Mouse (Mus musculus): ENCODE results near the gene Sp7. TPM values are rescaled to one million over a fixed set of nuclear protein-coding genes. Genes with fewer than 3 reads are reported as not detected.

Gene Sp7
- total RNA-seq, 2 experiments from 2014 or later: not detected

DNA sequence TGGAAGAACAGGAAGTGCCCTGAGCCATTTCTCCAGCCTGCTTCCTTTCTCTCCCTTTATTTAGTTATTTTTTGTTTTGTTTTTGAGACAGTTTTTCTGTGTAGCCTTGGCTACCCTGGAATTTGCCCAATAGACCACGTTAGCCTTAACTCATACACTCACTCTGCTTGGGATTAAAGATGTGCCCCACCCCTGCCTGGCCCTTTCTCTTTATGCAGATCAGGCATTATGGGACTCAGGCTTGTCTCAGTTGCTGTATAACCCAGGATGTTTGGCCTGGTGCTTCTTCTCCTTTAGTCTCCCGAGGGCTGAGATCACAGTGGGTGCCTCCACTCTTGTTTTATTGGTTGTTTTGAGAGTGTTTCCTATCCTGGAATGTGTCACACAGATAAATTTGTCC lies 25.5 kb upstream of the Sp7 start:
- no peak for ATAC-seq (replicated peaks; ENCODE audit: low FRiP score, poor library complexity, severe bottlenecking)

- peak; percentile 26; the same call in 1 of the 2 replicates for ATAC-seq (replicated peaks; ENCODE audit: low FRiP score, poor library complexity, severe bottlenecking)
These were observed 22.0 kb upstream of the Sp7 start for GRCm38 (mm10) chr15:102388942-102389341.

GRCm38 (mm10) chr15:102386640-102387039 lies 19.7 kb upstream of the Sp7 start:
- ATAC-seq (replicated peaks; ENCODE audit: low FRiP score, poor library complexity, severe bottlenecking): peak; percentile 77; the same call in 1 of the 2 replicates

- no peak for ATAC-seq (replicated peaks; ENCODE audit: low FRiP score, poor library complexity, severe bottlenecking)
These were observed 16.7 kb upstream of the Sp7 start for GRCm38 (mm10) chr15:102383671-102384070.

GRCm38 (mm10) chr15:102381575-102381974 lies 14.6 kb upstream of the Sp7 start:
- ATAC-seq (replicated peaks; ENCODE audit: low FRiP score, poor library complexity, severe bottlenecking): peak; percentile 69

DNA sequence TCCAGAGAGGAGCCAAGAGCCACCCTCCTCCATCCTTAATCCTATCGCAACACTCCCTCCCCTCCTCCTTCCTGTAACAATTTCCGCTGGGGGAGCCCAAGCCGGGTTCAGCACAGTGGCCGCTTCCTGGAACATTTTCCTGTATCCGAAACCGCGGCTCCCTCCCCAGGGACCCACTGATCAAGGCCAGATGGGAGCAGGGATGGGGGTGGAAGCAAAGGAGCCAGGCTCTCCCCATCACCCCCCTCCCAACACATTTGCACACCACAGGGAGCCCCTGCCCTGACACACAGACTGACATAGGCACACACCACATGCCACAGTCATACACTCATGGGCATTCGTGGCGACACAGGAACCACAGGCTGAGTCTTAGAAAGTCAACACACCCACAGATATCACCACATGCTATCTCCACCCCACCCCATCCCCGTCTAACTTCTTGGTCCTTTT lies 10.9 kb upstream of the Sp7 start:
- ATAC-seq (replicated peaks; ENCODE audit: low FRiP score, poor library complexity, severe bottlenecking): 0 out of 2 replicates have a peak, but pooled peaks have one; percentile 16

- peak; percentile 84 for ATAC-seq (replicated peaks; ENCODE audit: low FRiP score, poor library complexity, severe bottlenecking)
These were observed 10.2 kb upstream of the Sp7 start for GRCm38 (mm10) chr15:102377163-102377543.

DNA sequence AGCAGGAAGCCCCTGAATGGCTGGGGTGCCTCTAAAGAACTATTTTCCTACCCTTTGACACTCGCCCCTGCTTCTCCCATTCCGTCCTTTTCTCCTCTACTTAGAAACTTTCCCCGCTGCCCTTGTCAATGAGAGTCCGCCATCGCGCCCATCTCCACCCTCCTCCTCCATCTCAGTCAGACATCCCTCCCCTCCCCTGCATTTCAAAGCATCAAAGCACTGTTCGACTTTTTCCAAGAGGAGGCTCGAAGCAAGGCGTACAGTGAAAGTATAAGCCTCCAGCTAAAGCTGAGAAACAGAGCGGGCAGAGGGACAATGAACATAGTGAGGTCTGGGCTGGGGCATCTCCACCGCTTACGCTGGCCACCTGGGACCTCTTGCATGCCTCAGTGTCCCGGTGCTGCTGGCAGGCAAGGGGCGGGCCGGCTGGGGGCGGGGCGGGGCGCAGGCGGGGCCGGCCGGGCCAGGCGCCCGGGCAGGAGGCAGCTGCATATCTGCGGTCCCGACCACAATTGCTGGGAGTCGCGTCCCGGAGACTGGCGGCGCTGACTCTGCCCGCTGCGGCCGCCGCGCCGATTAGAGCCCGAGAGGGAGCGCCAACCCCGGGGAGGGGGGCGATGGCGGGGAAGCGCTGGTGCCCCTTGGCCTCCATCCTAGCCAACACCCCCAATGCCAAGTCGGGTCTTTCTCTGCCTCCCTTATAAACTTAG lies 9.6 kb upstream of the Sp7 start:
- ATAC-seq (replicated peaks; ENCODE audit: low FRiP score, poor library complexity, severe bottlenecking): peak; percentile 84

DNA sequence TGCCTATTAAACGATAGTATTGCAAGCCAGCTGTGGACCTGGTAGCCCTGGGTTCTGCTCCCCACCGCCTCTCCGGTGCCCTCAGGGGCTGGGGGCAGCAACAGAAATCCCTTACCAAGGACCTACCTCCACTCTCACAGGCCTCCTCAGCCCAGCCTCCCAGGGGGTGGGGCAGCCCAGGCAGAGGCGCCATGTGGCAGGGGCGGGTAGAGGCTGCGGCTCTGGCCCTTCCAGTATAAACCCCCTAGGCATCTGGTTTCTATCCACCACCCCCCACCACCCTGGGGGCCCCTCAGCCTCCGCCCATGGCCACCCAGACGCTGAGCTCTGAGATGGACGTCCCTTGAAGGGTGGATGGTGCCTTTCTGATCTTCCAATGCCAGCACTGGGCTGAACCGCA lies 3.7 kb upstream of the Sp7 start:
- 0 out of 2 replicates have a peak, but pooled peaks have one; percentile 31 for ATAC-seq (replicated peaks; ENCODE audit: low FRiP score, poor library complexity, severe bottlenecking)

DNA sequence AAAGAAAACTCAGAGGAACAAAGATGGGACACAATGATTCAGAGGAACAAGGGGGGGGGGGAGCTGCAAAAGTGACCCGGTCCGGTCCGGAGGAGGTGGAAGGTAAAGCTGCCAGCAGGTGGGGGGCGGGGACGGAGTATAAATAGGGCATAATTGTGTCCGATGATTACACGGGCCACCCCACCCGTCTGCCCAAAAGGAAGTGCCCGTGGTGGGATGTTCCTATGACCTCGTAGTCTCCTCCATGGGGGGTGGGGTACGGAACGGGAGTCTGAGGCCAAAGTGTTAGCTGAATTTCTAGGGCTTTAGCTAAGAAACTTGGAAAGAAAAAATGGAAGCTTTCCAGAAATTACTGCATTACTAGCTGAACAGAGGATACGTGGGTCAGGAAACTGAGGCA lies 3.0 kb upstream of the Sp7 start:
- no peak for ATAC-seq (replicated peaks; ENCODE audit: low FRiP score, poor library complexity, severe bottlenecking)

DNA sequence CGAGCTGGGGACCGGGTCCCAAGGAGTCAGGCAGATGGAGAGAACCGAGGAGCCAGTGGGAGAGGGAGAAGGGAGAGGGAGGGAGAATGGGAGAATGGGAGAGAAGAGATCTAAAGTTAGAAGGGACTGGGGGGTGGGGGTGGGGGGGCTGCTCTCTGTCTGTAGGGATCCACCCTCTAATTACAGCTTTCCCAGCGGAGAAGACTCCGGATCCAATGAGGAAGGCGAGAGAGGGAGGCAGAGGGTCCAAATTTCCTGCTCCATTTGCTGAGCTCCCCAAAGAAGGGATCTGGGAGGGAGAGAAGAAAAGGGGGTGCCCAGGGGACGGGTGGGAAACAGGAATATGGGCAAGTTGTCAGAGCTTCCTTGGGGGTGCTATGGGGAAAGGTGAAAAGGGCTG lies 744 bp downstream of the Sp7 start:
- no peak for ATAC-seq (replicated peaks; ENCODE audit: low FRiP score, poor library complexity, severe bottlenecking)

GRCm38 (mm10) chr15:102364678-102365077 lies 2.3 kb downstream of the Sp7 start:
- ATAC-seq (replicated peaks; ENCODE audit: low FRiP score, poor library complexity, severe bottlenecking): no peak

- no peak for ATAC-seq (replicated peaks; ENCODE audit: low FRiP score, poor library complexity, severe bottlenecking)
These were observed 4.3 kb downstream of the Sp7 start for GRCm38 (mm10) chr15:102362648-102363047.

- 0 out of 2 replicates have a peak, but pooled peaks have one; percentile 20 for ATAC-seq (replicated peaks; ENCODE audit: low FRiP score, poor library complexity, severe bottlenecking)
These were observed 8.1 kb downstream of the Sp7 start for GRCm38 (mm10) chr15:102358834-102359233.

GRCm38 (mm10) chr15:102358126-102358525 lies 8.9 kb downstream of the Sp7 start:
- ATAC-seq (replicated peaks; ENCODE audit: low FRiP score, poor library complexity, severe bottlenecking): no peak

GRCm38 (mm10) chr15:102356501-102357325 lies 10.3 kb downstream of the Sp7 start:
- ATAC-seq (replicated peaks; ENCODE audit: low FRiP score, poor library complexity, severe bottlenecking): no peak

- no peak for ATAC-seq (replicated peaks; ENCODE audit: low FRiP score, poor library complexity, severe bottlenecking)
These were observed 11.0 kb downstream of the Sp7 start for GRCm38 (mm10) chr15:102355871-102356441.

- ATAC-seq (replicated peaks; ENCODE audit: low FRiP score, poor library complexity, severe bottlenecking): no peak
These were observed 11.7 kb downstream of the Sp7 start for GRCm38 (mm10) chr15:102355134-102355870.

- no peak for ATAC-seq (replicated peaks; ENCODE audit: low FRiP score, poor library complexity, severe bottlenecking)
These were observed 13.0 kb downstream of the Sp7 start for GRCm38 (mm10) chr15:102353986-102354385.

GRCm38 (mm10) chr15:102352177-102352576 lies 14.8 kb downstream of the Sp7 start:
- no peak for ATAC-seq (replicated peaks; ENCODE audit: low FRiP score, poor library complexity, severe bottlenecking)
